Mouse (Mus musculus): ENCODE results near the gene Ptma.

GRCm38 (mm10) chr1:86538383-86538782 is 11.9 kb downstream of the Ptma start:
- no peak for TF ChIP-seq CTCF (IDR thresholded peaks at IDR 0.05; ENCODE audit: extremely low read depth, insufficient read depth, insufficient read length, insufficient replicate concordance)
- TF ChIP-seq POLR2A (IDR thresholded peaks at IDR 0.05; ENCODE audit: low read depth, low read length) = no peak
